Mouse (Mus musculus) limb, embryonic 15.5 days (tissue): ENCODE data around the gene Mgme1. TPM values are rescaled to one million over a fixed set of nuclear protein-coding genes. Genes with fewer than 3 reads are reported as not detected.

Experiments
- ATAC-seq: fragments of 200-750 bp; cut with Nextera tagmentation; 2 replicates; pipeline ENCODE4 v1.8.0; 2017; ENCODE audit warnings: low read depth, moderate TSS enrichment; ENCODE audit not compliant: insufficient number of reproducible peaks, low FRiP score, low TSS enrichment
- H3K27ac ChIP-seq: fragments of 300-500 bp; sonication (generic); 2 replicates; pipeline ENCODE4 v1.5.1; 2015; ENCODE audit warnings: moderate library complexity, mild to moderate bottlenecking, inconsistent platforms
- H3K27me3 ChIP-seq: fragments of 300-500 bp; sonication (generic); 2 replicates; pipeline ENCODE4 v1.6.1; 2015; ENCODE audit warnings: inconsistent platforms
- H3K36me3 ChIP-seq: fragments of 300-500 bp; sonication (generic); 2 replicates; pipeline ENCODE4 v1.6.1; 2015; ENCODE audit warnings: inconsistent platforms
- H3K4me1 ChIP-seq: fragments of 300-500 bp; sonication (generic); 2 replicates; pipeline ENCODE4 v1.6.1; 2015; ENCODE audit warnings: inconsistent platforms
- H3K4me2 ChIP-seq: fragments of 300-500 bp; sonication (generic); 2 replicates; pipeline ENCODE4 v1.6.1; 2015; ENCODE audit warnings: mild to moderate bottlenecking, inconsistent platforms
- H3K4me3 ChIP-seq: fragments of 300-500 bp; sonication (generic); 2 replicates; pipeline ENCODE4 v1.5.1; 2015; ENCODE audit warnings: mild to moderate bottlenecking, inconsistent platforms
- H3K9ac ChIP-seq: fragments of 300-500 bp; sonication (generic); 2 replicates; pipeline ENCODE4 v1.6.1; 2015; ENCODE audit warnings: inconsistent platforms
- H3K9me3 ChIP-seq: fragments of 300-500 bp; sonication (generic); 2 replicates; pipeline ENCODE4 v1.6.1; 2016; ENCODE audit warnings: inconsistent platforms
- WGBS: fragments of 180-500 bp; shearing (Covaris S2); methylation state at CpG from one replicate; pipeline ENCODE4 v1.1.7; 2015; 5-methylcytosine and 5-hydroxymethylcytosine counted together
- polyA plus RNA-seq: library from polyadenylated mRNA; unstranded; fragments of >200 nt; fragmentation: Nextera tagmentation; extraction: Ambion mirVana; gene quantifications from 2 replicates; pipeline ENCODE4 v1.2.1, GENCODE M21; 2015

Mgme1 gene
- polyA plus RNA-seq, 1 experiment from 2014 or later, result 18.7 TPM

DNA sequence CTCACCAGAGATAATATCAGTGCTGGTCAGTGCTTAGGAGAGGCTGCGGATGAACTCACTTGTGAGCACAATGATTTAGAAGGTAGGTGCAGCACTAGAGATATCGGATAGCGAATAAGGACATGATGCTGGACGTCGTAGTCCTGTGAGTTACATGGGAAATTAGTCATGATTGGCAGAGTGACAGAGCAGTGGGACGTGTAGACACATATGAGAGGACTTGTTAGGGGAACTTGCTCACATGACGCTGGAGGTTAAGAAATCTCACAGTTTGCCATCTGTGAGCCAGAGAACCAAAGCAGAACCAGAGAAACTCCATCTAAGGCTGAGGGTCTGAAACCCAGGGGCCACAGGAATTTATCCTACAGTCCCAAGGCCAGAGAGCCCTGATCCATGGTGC, 19.9 kb downstream of the Mgme1 start:
- Histone ChIP-seq H3K27ac (no peak overlapping the region), H3K4me3 (no peak overlapping the region)
- no peak for ATAC-seq

GRCm38 (mm10) chr2:144291600-144292305, 21.3 kb downstream of the Mgme1 start:
- Histone ChIP-seq H3K27ac (no peak overlapping the region), H3K27me3 (no peaks in the 10 kb centered on the region), H3K4me3 (no peak overlapping the region), H3K4me2 (no peak overlapping the region), H3K4me1 (0 out of 2 replicates have a peak, but pooled peaks cover 2% of the 10 kb centered on the region), H3K9me3 (no peaks in the 10 kb centered on the region), H3K36me3 (no peaks in the 10 kb centered on the region), H3K9ac (no peak overlapping the region)
- no peak for ATAC-seq
- WGBS, result 83% methylated on average over 11 of the region's 11 CpGs

More for the DNA sequence above, 19.9 kb downstream of the Mgme1 start:
- H3K4me1 ChIP-seq, result 0 out of 2 replicates have a peak, but pooled peaks cover 2% of the 10 kb centered on the region
- H3K4me2 ChIP-seq, result no peak overlapping the region
- no peaks in the 10 kb centered on the region for H3K36me3 ChIP-seq
- no peak overlapping the region for H3K9ac ChIP-seq
- no peaks in the 10 kb centered on the region for H3K27me3 ChIP-seq
- no peaks in the 10 kb centered on the region for H3K9me3 ChIP-seq
- WGBS, result 84% methylated on average over 7 of the region's 7 CpGs

- ATAC-seq, result no peak
- no peak overlapping the region for H3K4me3 ChIP-seq
- 60% methylated on average over 9 of the region's 9 CpGs for WGBS
These were observed 24.8 kb downstream of the Mgme1 start for GRCm38 (mm10) chr2:144295145-144295735.

DNA sequence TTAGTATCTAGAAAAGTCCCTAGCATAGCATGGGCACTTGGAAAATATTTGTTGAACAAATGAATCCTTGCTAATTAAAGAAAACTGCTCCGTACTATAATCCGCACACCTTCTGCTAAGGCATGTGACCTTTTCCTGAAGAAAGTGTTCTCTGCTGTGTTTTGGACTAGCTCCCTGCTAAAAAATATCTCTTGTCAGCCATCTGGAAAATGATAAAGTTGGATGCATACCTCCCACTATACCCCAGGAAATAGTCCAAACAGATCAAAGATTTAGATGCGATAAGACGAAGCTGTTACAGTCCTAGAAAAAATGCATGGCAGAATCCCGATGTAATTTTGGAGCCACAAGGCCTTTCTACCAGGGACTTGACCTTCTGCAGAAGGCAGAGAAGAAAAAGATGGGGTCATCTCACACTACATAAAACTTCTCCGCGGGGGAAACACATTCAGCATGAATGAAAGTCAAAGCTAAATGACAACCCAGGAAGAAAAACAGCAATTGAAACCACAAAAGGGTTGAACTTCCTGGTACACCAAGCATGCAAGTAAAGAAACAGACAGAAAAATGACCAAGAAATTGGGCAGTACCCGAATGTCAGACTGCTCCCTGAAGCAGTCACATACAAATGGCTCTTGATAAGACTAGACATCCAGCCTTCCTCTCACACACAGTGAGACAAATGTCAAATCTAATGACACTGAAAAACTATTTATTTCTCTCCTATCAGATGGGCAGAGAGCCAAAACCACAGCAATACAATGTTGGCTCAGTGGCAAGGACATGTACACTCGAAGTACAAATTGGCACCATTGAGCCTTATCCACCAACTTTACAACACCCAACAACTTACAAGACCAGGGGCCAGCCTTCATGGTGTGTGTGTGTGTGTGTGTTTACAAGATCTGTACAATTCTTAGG, 29.5 kb downstream of the Mgme1 start:
- H3K9ac ChIP-seq, result no peak overlapping the region
- no peaks in the 10 kb centered on the region for H3K9me3 ChIP-seq
- ATAC-seq, result no peak
- no peak overlapping the region for H3K27ac ChIP-seq
- H3K27me3 ChIP-seq, result no peaks in the 10 kb centered on the region
- 62% methylated on average over 9 of the region's 9 CpGs for WGBS
- no peaks in the 10 kb centered on the region for H3K36me3 ChIP-seq
- no peaks in the 10 kb centered on the region for H3K4me1 ChIP-seq
- H3K4me3 ChIP-seq, result no peak overlapping the region
- no peak overlapping the region for H3K4me2 ChIP-seq

More at GRCm38 (mm10) chr2:144295145-144295735, 24.8 kb downstream of the Mgme1 start:
- Histone ChIP-seq H3K9me3 (no peaks in the 10 kb centered on the region), H3K36me3 (no peaks in the 10 kb centered on the region), H3K4me1 (no peaks in the 10 kb centered on the region), H3K4me2 (no peak overlapping the region), H3K27ac (no peak overlapping the region), H3K27me3 (no peaks in the 10 kb centered on the region), H3K9ac (no peak overlapping the region)

DNA sequence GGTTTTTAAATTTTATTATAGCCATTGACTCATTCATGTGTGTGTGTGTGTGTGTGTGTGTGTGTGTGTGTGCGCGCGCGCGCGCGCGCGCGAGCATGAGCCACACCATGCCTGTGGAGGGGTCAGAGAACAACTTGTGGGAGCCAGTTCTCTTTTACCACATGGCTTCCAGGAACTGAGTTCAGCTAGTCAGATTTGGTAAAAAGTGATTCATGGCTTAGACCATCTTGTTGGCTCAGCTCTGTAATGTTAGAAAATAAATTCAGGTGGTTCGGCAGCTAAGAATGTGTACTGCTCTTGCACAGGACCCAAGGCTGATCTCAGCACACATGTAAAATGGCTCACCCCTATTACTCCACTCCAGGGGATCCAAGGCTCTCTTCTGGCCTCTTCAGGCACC, 30.6 kb downstream of the Mgme1 start:
- Histone ChIP-seq H3K4me1 (peaks cover 4% of the 10 kb centered on the region; the same call in 1 of the 2 replicates), H3K27me3 (no peaks in the 10 kb centered on the region), H3K4me3 (no peak overlapping the region), H3K9ac (no peak overlapping the region), H3K36me3 (no peaks in the 10 kb centered on the region), H3K9me3 (no peaks in the 10 kb centered on the region), H3K27ac (no peak overlapping the region), H3K4me2 (no peak overlapping the region)
- ATAC-seq, result no peak
- 91% methylated on average over 11 of the region's 11 CpGs for WGBS

- no peaks in the 10 kb centered on the region for H3K36me3 ChIP-seq
- 50% methylated on average over 18 of the region's 18 CpGs for WGBS
These were observed 35.3 kb downstream of the Mgme1 start for GRCm38 (mm10) chr2:144305721-144306294.

GRCm38 (mm10) chr2:144308561-144308960, 38.1 kb downstream of the Mgme1 start:
- H3K27me3 ChIP-seq, result no peaks in the 10 kb centered on the region
- H3K4me1 ChIP-seq, result peaks cover 4% of the 10 kb centered on the region; the same call in 1 of the 2 replicates
- 57% methylated on average over 8 of the region's 8 CpGs for WGBS
- H3K4me2 ChIP-seq, result no peak overlapping the region
- no peak overlapping the region for H3K4me3 ChIP-seq
- ATAC-seq, result no peak
- no peaks in the 10 kb centered on the region for H3K9me3 ChIP-seq
- no peak overlapping the region for H3K9ac ChIP-seq
- no peaks in the 10 kb centered on the region for H3K36me3 ChIP-seq
- H3K27ac ChIP-seq, result no peak overlapping the region

More at GRCm38 (mm10) chr2:144305721-144306294, 35.3 kb downstream of the Mgme1 start:
- Histone ChIP-seq H3K4me3 (no peak overlapping the region), H3K27ac (no peak overlapping the region), H3K27me3 (no peaks in the 10 kb centered on the region), H3K9ac (no peak overlapping the region), H3K4me1 (peaks cover 4% of the 10 kb centered on the region; the same call in 1 of the 2 replicates), H3K4me2 (no peak overlapping the region), H3K9me3 (no peaks in the 10 kb centered on the region)
- ATAC-seq, result no peak

GRCm38 (mm10) chr2:144310273-144310672, 39.8 kb downstream of the Mgme1 start:
- Histone ChIP-seq H3K27me3 (no peaks in the 10 kb centered on the region), H3K4me3 (no peak overlapping the region), H3K27ac (no peak overlapping the region), H3K9ac (no peak overlapping the region), H3K36me3 (no peaks in the 10 kb centered on the region), H3K4me2 (no peak overlapping the region), H3K4me1 (peaks cover 4% of the 10 kb centered on the region; the same call in 1 of the 2 replicates), H3K9me3 (no peaks in the 10 kb centered on the region)
- WGBS, result 59% methylated on average over 5 of the region's 5 CpGs
- ATAC-seq, result no peak

DNA sequence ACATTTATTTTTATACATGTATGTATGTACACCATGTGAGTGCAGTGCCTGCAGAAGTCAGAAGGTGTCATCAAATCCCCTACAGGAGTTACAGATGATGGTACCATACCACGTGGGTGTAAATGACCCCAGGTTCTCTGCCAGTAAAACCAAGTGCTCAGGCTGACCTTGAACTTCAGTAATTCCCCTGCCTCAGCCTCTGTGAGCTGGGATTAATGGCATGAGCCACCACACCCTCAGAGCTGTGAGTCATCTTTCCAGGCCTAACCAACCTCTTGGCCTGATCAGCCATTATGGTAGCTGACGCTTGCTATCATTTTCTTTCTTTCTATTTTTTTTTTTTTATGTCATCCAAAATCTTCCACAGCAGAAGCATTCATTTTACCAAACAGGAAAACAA, 40.9 kb downstream of the Mgme1 start:
- no peaks in the 10 kb centered on the region for H3K36me3 ChIP-seq
- H3K4me2 ChIP-seq, result no peak overlapping the region
- no peak overlapping the region for H3K9ac ChIP-seq
- no peak for ATAC-seq
- H3K9me3 ChIP-seq, result no peaks in the 10 kb centered on the region
- no peak overlapping the region for H3K27ac ChIP-seq
- no peak overlapping the region for H3K4me3 ChIP-seq
- WGBS, result 81% methylated on average over 2 of the region's 2 CpGs
- H3K27me3 ChIP-seq, result no peaks in the 10 kb centered on the region
- no peaks in the 10 kb centered on the region for H3K4me1 ChIP-seq

GRCm38 (mm10) chr2:144324218-144324617, 53.8 kb downstream of the Mgme1 start:
- Histone ChIP-seq H3K4me2 (no peak overlapping the region), H3K9me3 (no peaks in the 10 kb centered on the region), H3K36me3 (no peaks in the 10 kb centered on the region), H3K4me3 (no peak overlapping the region), H3K4me1 (no peaks in the 10 kb centered on the region), H3K27ac (no peak overlapping the region), H3K9ac (no peak overlapping the region), H3K27me3 (peaks cover 13% of the 10 kb centered on the region; the same call in 1 of the 2 replicates)
- no peak for ATAC-seq
- WGBS, result 60% methylated on average over 3 of the region's 3 CpGs

DNA sequence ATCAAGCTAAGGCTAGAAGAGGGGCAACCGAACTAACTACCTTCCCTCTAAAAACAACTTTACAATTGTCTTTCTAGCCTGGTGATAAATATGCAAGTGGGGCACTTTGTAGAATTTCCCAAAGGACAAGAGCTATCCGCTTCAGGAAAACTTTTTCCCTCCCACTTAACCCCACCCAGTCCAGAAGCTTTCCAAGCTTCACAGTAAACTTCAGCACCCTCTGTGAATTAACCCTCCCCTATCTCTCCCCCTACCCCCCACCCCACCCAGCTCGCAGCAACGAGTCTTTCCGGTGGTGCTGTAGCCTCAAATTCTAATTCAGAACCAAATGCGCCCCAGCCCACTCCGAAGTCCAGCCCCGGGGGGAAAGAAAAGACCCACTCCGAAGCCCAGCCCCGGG, 59.0 kb downstream of the Mgme1 start:
- H3K4me1 ChIP-seq, result peaks cover 39% of the 10 kb centered on the region
- no peaks in the 10 kb centered on the region for H3K36me3 ChIP-seq
- no peaks in the 10 kb centered on the region for H3K9me3 ChIP-seq
- no peak overlapping the region for H3K9ac ChIP-seq
- WGBS, result 3% methylated on average over 5 of the region's 10 CpGs
- ATAC-seq, result no peak
- H3K4me2 ChIP-seq, result peak overlapping the region; percentile 99
- peak overlapping the region; percentile 56; the same call in 1 of the 2 replicates for H3K4me3 ChIP-seq
- peaks cover 62% of the 10 kb centered on the region for H3K27me3 ChIP-seq
- H3K27ac ChIP-seq, result no peak overlapping the region
